Mouse (Mus musculus): ENCODE results near the gene Nosip. TPM values are rescaled to one million over a fixed set of nuclear protein-coding genes. Genes with fewer than 3 reads are reported as not detected.
A peak's percentile ranks its signal among the peaks of the same experiment; 100 is the strongest.

The Nosip gene
- total and polyA plus RNA-seq, 3 experiments, result 72.4 to 86.8 (median 81.4) TPM

- peak overlapping the region; percentile 53 for H3K9ac ChIP-seq (ENCODE audit: insufficient read depth, low read depth)
- H3K79me2 ChIP-seq (replicated peaks; ENCODE audit: control insufficient read depth, extremely low read depth, insufficient read depth, poor library complexity, severe bottlenecking), result peaks cover 33% of the 10 kb centered on the region
- peaks cover 5 to 43% of the 10 kb centered on the region in 2 experiments for H3K4me1 ChIP-seq (ENCODE audit: control insufficient read depth in 1 of 2, insufficient read depth in 2 of 2)
- H3K4me2 ChIP-seq (ENCODE audit: insufficient read depth, low read depth, poor library complexity, severe bottlenecking), result peak overlapping the region; percentile 76
- H3K36me3 ChIP-seq (replicated peaks in 1 of 2; ENCODE audit: control insufficient read depth in 1 of 2, insufficient read depth in 1 of 2, low read length in 1 of 2), result peaks cover 0 to 26% of the 10 kb centered on the region in 2 experiments
- TF ChIP-seq MAZ (IDR thresholded peaks at IDR 0.05; ENCODE audit: low read depth, low read length) (no peak), USF2 (conservative IDR thresholded peaks at IDR 0.05; ENCODE audit: low read depth, low read length) (no peak), CHD2 (IDR thresholded peaks at IDR 0.05; ENCODE audit: low read length) (no peak), BHLHE40 (IDR thresholded peaks at IDR 0.05; ENCODE audit: low read depth, low read length) (no peak), MAX (IDR thresholded peaks at IDR 0.05; ENCODE audit: low read length) (no peak), NELFE (IDR thresholded peaks at IDR 0.05; ENCODE audit: low read depth, low read length) (no peak), E2F4 (IDR thresholded peaks at IDR 0.05; ENCODE audit: insufficient replicate concordance, low read depth, low read length) (no peak), GABPA (IDR thresholded peaks at IDR 0.05; ENCODE audit: insufficient replicate concordance, low read depth, low read length) (no peak), MYC (IDR thresholded peaks at IDR 0.05; ENCODE audit: low read depth, low read length) (no peak), CTCF (conservative IDR thresholded peaks at IDR 0.05 in 1 of 2, IDR thresholded peaks at IDR 0.05 in 1 of 2; ENCODE audit: low read depth in 2 of 2, low read length in 2 of 2) (no peak), USF1 (IDR thresholded peaks at IDR 0.05; ENCODE audit: low read depth, low read length) (no peak)
- peak overlapping the region; percentile 21 to 99 (median 82) for H3K4me3 ChIP-seq (replicated peaks in 1 of 3; ENCODE audit: low read depth in 2 of 3, low read length in 2 of 3, poor library complexity in 1 of 3)
- H3K9me3 ChIP-seq (replicated peaks; ENCODE audit: low read length), result no peaks in the 10 kb centered on the region
- no peak overlapping the region for H3K27ac ChIP-seq (ENCODE audit: insufficient read depth, low read depth)
- DNase-seq (ENCODE audit: extremely low read depth), result peak; percentile 24
- no peaks in the 10 kb centered on the region for H3K27me3 ChIP-seq (replicated peaks)
- dilution Hi-C loops (cut with MboI; ENCODE audit: extremely low pct_ligation_motif_present, extremely low pct_unique_long_range_greater_than_20kb, low sequenced_read_pairs), result no loop called here
- in situ Hi-C loops (cut with MboI; ENCODE audit: low pct_ligation_motif_present, low pct_unique_long_range_greater_than_20kb, low sequenced_read_pairs), result no loop called here
Observed at GRCm38 (mm10) chr7:45061532-45062075, 625 bp upstream of the Nosip start.

GRCm38 (mm10) chr7:45067190-45067999, 5.2 kb downstream of the Nosip start:
- Histone ChIP-seq H3K9ac (ENCODE audit: insufficient read depth, low read depth) (no peak overlapping the region), H3K36me3 (replicated peaks in 1 of 2; ENCODE audit: control insufficient read depth in 1 of 2, insufficient read depth in 1 of 2, low read length in 1 of 2) (peaks cover 0 to 45% of the 10 kb centered on the region in 2 experiments), H3K4me1 (ENCODE audit: control insufficient read depth in 1 of 2, insufficient read depth in 2 of 2) (peaks cover 2 to 40% of the 10 kb centered on the region in 2 experiments), H3K4me2 (ENCODE audit: insufficient read depth, low read depth, poor library complexity, severe bottlenecking) (no peak overlapping the region), H3K9me3 (replicated peaks; ENCODE audit: low read length) (no peaks in the 10 kb centered on the region), H3K27me3 (replicated peaks) (no peaks in the 10 kb centered on the region), H3K27ac (ENCODE audit: insufficient read depth, low read depth) (no peak overlapping the region), H3K79me2 (replicated peaks; ENCODE audit: control insufficient read depth, extremely low read depth, insufficient read depth, poor library complexity, severe bottlenecking) (peaks cover 52% of the 10 kb centered on the region), H3K4me3 (replicated peaks in 1 of 3; ENCODE audit: low read depth in 2 of 3, low read length in 2 of 3, poor library complexity in 1 of 3) (no peak overlapping the region)
- TF ChIP-seq RAD21 (IDR thresholded peaks at IDR 0.05; ENCODE audit: low read depth, low read length) (no peak), CTCF (conservative IDR thresholded peaks at IDR 0.05 in 1 of 2, IDR thresholded peaks at IDR 0.05 in 1 of 2; ENCODE audit: low read depth in 2 of 2, low read length in 2 of 2) (0 out of 4 replicates have a peak, but pooled peaks of 1 of the 2 experiments have one; percentile 32)
- dilution Hi-C loops (cut with MboI; ENCODE audit: extremely low pct_ligation_motif_present, extremely low pct_unique_long_range_greater_than_20kb, low sequenced_read_pairs) (no loop called here), in situ Hi-C loops (cut with MboI; ENCODE audit: low pct_ligation_motif_present, low pct_unique_long_range_greater_than_20kb, low sequenced_read_pairs) (no loop called here)
- no peak for DNase-seq (ENCODE audit: extremely low read depth)

Measured in CH12.LX (cell line).